Comparison of ENCODE assay signal across 7 mouse cellular contexts in genomic region chr13:49015366-49016306, GRCm38 (mm10). TPM values are rescaled to one million over a fixed set of nuclear protein-coding genes. Genes with fewer than 3 reads are reported as not detected.
DNase-seq lines count a peak whose midpoint lies in the region; ATAC-seq and TF ChIP-seq lines count a peak whose summit lies in the region.

No protein-coding gene starts in this region.

- TF ChIP-seq CTCF in E14TG2a.4 (conservative IDR thresholded peaks at IDR 0.05; ENCODE audit: low read length) = no peak; the same call in 1 of the 2 replicates

- peak; percentile 53; the same call in 1 of the 2 replicates for ATAC-seq in forebrain, embryonic 11.5 days (replicated peaks; ENCODE audit: low FRiP score)
- peak; percentile 52; the same call in 1 of the 2 replicates for ATAC-seq in kidney, embryonic 15.5 days (replicated peaks; ENCODE audit: low FRiP score)
- ATAC-seq in stomach, embryonic 14.5 days (ENCODE audit: insufficient number of reproducible peaks, insufficient read depth, low FRiP score, low read depth) = peak; percentile 76; the same call in 1 of the 2 replicates

- WGBS in forebrain, embryonic 11.5 days = 4% methylated on average over 30 of the region's 30 CpGs
- WGBS in kidney, embryonic 15.5 days = 4% methylated on average over 30 of the region's 30 CpGs
- 6% methylated on average over 30 of the region's 30 CpGs for WGBS in stomach, embryonic 14.5 days

- peak; percentile 70 for DNase-seq in WW6 (ENCODE audit: low read depth, low spot score)
- DNase-seq in forebrain, embryonic 11.5 days (ENCODE audit: low spot score) = no peak
- peak; percentile 55 to 62 for DNase-seq in lung, postnatal 4 days
- DNase-seq in gastrocnemius, postnatal 10 days = no peak

- peaks cover 55% of the 10 kb centered on the region for H3K4me1 ChIP-seq in E14TG2a.4 (replicated peaks; ENCODE audit: low read depth, low read length)
- H3K4me1 ChIP-seq in forebrain, embryonic 11.5 days (replicated peaks; ENCODE audit: control insufficient read depth, insufficient read depth, low read length) = peaks cover 8% of the 10 kb centered on the region; the same call in 1 of the 2 replicates
- H3K4me1 ChIP-seq in kidney, embryonic 15.5 days = peaks cover 22% of the 10 kb centered on the region
- peaks cover 10% of the 10 kb centered on the region; the same call in 1 of the 2 replicates for H3K4me1 ChIP-seq in stomach, embryonic 14.5 days (ENCODE audit: control insufficient read depth, insufficient read depth, low read length)

- peak overlapping the region; percentile 30 for H3K9ac ChIP-seq in forebrain, embryonic 11.5 days (ENCODE audit: low read length)
- no peak overlapping the region for H3K9ac ChIP-seq in kidney, embryonic 15.5 days
- no peak overlapping the region for H3K9ac ChIP-seq in stomach, embryonic 14.5 days (replicated peaks; ENCODE audit: low read depth, low read length)

- H3K27me3 ChIP-seq in E14TG2a.4 (ENCODE audit: insufficient read depth, low read length) = no peaks in the 10 kb centered on the region; the same call in 1 of the 2 replicates
- no peaks in the 10 kb centered on the region for H3K27me3 ChIP-seq in forebrain, embryonic 11.5 days (ENCODE audit: control insufficient read depth, insufficient read depth, low read length)
- H3K27me3 ChIP-seq in kidney, embryonic 15.5 days = no peaks in the 10 kb centered on the region
- no peaks in the 10 kb centered on the region for H3K27me3 ChIP-seq in stomach, embryonic 14.5 days (ENCODE audit: control insufficient read depth, insufficient read depth, low read length)

- H3K4me2 ChIP-seq in forebrain, embryonic 11.5 days (ENCODE audit: low read depth, low read length, severe bottlenecking) = peak overlapping the region; percentile 33
- peak overlapping the region; percentile 60 for H3K4me2 ChIP-seq in kidney, embryonic 15.5 days
- peak overlapping the region; percentile 41 for H3K4me2 ChIP-seq in stomach, embryonic 14.5 days (replicated peaks; ENCODE audit: low read depth, low read length)

- peaks cover 10% of the 10 kb centered on the region for H3K9me3 ChIP-seq in E14TG2a.4 (ENCODE audit: low read length)
- H3K9me3 ChIP-seq in forebrain, embryonic 11.5 days (ENCODE audit: control insufficient read depth, low read length) = peaks cover 7% of the 10 kb centered on the region; the same call in 1 of the 2 replicates
- H3K9me3 ChIP-seq in kidney, embryonic 15.5 days (replicated peaks) = 0 out of 2 replicates have a peak, but pooled peaks cover 7% of the 10 kb centered on the region
- peaks cover 3% of the 10 kb centered on the region; the same call in 1 of the 2 replicates for H3K9me3 ChIP-seq in stomach, embryonic 14.5 days (ENCODE audit: control insufficient read depth, low read depth, low read length)

- H3K27ac ChIP-seq in forebrain, embryonic 11.5 days (ENCODE audit: low read depth, low read length) = no peak overlapping the region
- peak overlapping the region; percentile 88 for H3K27ac ChIP-seq in kidney, embryonic 15.5 days
- peak overlapping the region; percentile 70 for H3K27ac ChIP-seq in stomach, embryonic 14.5 days (ENCODE audit: low read length)

- H3K36me3 ChIP-seq in E14TG2a.4 (ENCODE audit: insufficient read depth, low read length) = no peaks in the 10 kb centered on the region
- H3K36me3 ChIP-seq in forebrain, embryonic 11.5 days (ENCODE audit: control insufficient read depth, insufficient read depth, low read length) = no peaks in the 10 kb centered on the region
- no peaks in the 10 kb centered on the region for H3K36me3 ChIP-seq in kidney, embryonic 15.5 days
- H3K36me3 ChIP-seq in stomach, embryonic 14.5 days (ENCODE audit: control insufficient read depth, insufficient read depth, low read length) = no peaks in the 10 kb centered on the region

- H3K4me3 ChIP-seq in E14TG2a.4 (replicated peaks; ENCODE audit: low read length) = peak overlapping the region; percentile 48
- H3K4me3 ChIP-seq in forebrain, embryonic 11.5 days (ENCODE audit: low read depth, low read length) = peak overlapping the region; percentile 7; the same call in 1 of the 2 replicates
- H3K4me3 ChIP-seq in kidney, embryonic 15.5 days (replicated peaks) = peak overlapping the region; percentile 31
- H3K4me3 ChIP-seq in stomach, embryonic 14.5 days (ENCODE audit: low read depth, low read length) = peak overlapping the region; percentile 8; the same call in 1 of the 2 replicates

RNA-seq across cellular contexts. Expression of gene Fam120a, which starts 47.8 kb away (rescaled TPM):
- polyA plus RNA-seq in forebrain, embryonic 11.5 days (2014; fragmentation: Nextera tagmentation; extraction: Ambion mirVana) = 20.4 and 22.5 TPM in 2 replicates
- polyA plus RNA-seq in kidney, embryonic 15.5 days (2015; fragmentation: Nextera tagmentation; extraction: Ambion mirVana) = 24.4 and 25.5 TPM in 2 replicates
- polyA plus RNA-seq in stomach, embryonic 14.5 days (2014; fragmentation: Nextera tagmentation; extraction: Ambion mirVana) = 47.3 and 48.1 TPM in 2 replicates
- 100 to 1,000 TPM in 1 of 2 experiments, 10 to 100 TPM in 1; 96.4 to 101 TPM for total RNA-seq in gastrocnemius, postnatal 10 days (2021)

Comparison
In these comparisons a context has a peak if more than half of its experiments do, and no peak if none do; other contexts are left out.
1. DNase-seq: peak in WW6 (single experiment) and lung, postnatal 4 days (2 of 2); none in forebrain, embryonic 11.5 days (single experiment) and gastrocnemius, postnatal 10 days (single experiment).
2. Peak in every context shown above with its lines, with median percentiles within 50 percentile points of each other: H3K4me3 ChIP-seq, ATAC-seq and H3K4me2 ChIP-seq.